Mouse (Mus musculus) embryo, embryonic 10 days (tissue): Measurements from ENCODE around the gene Mrps33.

Source experiments
- DNase-seq: peaks from one replicate; pipeline ENCODE4 v3.0.0-alpha.2; 2015; ENCODE audit warnings: low spot score

Mrps33 gene

GRCm38 (mm10) chr6:39810612-39811116, at the start of gene Mrps33:
Gene Mrps33, minus strand, starts transcription at chr6:39810988.
- peak; percentile 97 for DNase-seq

GRCm38 (mm10) chr6:39849667-39850066, 38.9 kb upstream of the Mrps33 start:
- DNase-seq = no peak

- DNase-seq = peak; percentile 27
These were observed 38.0 kb upstream of the Mrps33 start for GRCm38 (mm10) chr6:39848766-39849165.

- no peak for DNase-seq
These were observed 36.8 kb upstream of the Mrps33 start for GRCm38 (mm10) chr6:39847538-39847937.

- DNase-seq = no peak
These were observed 33.0 kb upstream of the Mrps33 start for GRCm38 (mm10) chr6:39843698-39844342.

GRCm38 (mm10) chr6:39828736-39829135, 17.9 kb upstream of the Mrps33 start:
- no peak for DNase-seq

GRCm38 (mm10) chr6:39821241-39821640, 10.5 kb upstream of the Mrps33 start:
- no peak for DNase-seq

- DNase-seq = no peak
These were observed 8.1 kb upstream of the Mrps33 start for GRCm38 (mm10) chr6:39818922-39819321.

DNA sequence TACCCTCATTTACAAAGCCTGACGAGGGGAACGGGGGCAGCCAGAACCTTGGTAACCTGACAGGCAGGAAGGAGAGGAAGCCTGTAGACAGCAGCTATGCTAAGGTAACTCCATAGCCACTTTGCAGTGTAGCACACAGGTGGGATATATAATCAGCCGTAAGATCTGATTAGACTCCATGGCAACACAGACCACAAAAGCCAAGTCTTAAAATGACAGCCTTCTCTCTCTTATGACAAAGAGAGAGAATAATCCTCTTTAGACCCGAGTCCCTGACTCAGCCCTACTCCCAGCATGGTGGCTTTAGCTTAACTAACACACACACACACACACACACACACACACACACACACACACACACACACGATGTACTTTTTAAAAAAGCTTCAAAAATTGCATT, 2.3 kb downstream of the Mrps33 start:
- no peak for DNase-seq

DNA sequence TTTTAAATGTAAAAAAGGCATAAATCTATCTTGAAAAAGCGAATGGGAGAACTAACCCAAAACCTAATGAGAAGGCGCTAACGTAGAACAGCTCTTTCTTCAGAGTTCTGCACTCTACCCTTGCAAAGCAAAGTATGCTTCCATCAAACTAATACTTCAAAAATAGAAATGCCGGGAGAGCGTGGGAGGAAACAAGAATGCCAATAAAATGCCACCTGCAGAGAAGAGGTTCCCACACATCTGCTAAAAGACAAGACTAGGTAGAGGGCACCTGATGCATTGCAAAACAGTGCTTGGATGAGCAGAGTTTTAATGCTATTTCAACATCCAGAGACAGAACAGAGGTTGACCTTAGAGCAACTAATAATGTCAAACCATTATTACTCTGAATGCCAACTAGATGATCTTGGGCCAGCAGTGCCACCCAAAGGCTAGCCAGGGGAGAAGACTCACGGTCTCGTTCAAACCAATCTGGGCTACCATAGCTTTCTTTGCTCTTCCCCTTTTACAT, 3.7 kb downstream of the Mrps33 start:
- no peak for DNase-seq

DNA sequence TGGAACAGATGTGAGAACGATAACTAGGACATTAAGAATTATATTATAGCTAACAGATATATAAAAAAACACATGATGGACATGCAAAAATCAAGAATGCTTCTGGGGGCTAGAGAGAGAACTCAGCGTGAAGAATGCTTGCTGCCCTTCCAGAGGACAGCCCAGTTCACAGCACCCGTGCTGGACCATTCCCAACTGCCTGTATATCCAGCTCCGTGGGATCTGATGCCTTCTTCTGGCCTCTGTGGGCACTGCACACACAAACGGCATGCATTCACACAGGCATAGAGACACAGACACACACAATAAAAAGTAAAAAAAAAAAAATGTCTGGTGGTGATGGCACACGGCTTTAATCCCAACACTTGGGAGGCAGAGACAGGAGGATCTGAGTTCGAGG, 4.5 kb downstream of the Mrps33 start:
- DNase-seq = no peak

DNA sequence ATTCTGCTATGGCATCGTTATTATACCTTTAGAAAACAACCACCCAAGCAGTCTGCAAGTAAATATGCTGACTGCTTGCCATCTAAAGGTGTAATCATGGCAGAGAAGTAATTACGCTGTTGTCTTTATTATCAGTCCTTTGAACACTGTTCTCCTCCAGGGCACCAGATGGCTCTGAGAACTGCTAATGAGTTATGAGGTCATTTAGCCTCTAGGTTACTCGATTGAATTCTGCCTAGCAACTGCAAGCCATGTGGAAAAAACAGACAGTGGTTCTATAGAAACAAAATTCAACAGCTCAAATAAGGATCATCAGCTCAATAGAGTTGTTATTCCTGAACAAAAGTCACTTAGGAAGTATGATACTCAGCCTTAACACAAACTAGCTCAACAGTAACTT, 4.9 kb downstream of the Mrps33 start:
- DNase-seq = peak; percentile 44

DNA sequence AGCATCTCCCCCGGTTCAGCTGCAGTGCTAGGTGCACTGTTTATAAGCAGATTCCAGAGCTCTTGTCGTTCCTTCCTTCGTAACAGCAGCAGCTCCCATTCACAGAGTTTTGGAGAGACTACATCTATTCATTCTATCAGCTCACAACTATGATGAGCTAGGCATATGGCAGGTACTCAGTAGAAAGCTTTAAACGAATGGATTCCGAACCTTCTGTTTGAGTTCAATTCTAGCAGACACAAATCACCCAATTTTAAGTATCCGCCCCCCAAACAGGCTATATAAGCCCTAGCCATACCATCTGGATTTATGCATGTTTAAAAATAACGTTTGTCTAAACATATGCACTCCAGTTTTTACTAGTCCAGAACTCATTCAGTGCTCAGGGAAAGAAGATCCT, 9.8 kb downstream of the Mrps33 start:
- no peak for DNase-seq

DNA sequence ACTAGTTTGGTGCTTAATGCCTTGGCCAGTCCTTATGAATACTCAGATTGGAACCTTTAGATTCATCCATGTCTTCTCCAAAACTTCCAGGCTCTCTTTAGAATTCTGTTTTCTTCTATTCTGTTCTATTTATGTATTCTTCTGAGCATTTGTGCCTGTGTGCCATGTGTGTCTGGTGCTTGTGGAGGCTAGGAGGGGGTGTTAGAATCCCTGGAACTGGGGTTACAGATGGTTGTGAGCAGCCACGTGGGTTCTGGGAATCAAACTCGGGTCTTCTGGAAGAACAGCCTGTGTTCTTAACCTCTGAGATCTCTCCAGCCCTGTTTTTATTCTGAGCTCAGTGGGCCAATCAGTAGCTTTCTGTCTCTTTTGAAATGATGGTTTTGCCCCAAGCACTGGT, 13.7 kb downstream of the Mrps33 start:
- DNase-seq = no peak

DNA sequence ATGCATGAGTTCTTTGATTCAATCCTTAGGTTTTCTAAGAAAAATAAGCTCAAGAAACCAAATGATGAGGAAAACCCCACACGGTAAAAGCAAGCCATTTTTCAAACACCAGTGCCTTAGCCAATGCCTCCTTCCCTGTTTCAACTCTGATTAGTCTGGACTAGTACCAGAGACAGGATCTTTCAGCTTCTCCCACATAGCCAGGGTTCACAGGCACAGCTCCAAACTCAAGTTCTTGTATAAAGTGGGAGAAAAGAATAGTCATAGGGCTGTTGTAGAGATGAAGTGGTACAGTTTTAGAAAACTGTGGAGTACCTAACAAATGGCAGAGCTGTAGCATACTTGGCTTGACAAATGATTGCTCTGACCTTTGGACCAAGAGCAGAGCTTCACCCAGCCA, 14.6 kb downstream of the Mrps33 start:
- no peak for DNase-seq

- no peak for DNase-seq
These were observed 19.0 kb downstream of the Mrps33 start for GRCm38 (mm10) chr6:39791806-39792205.

DNA sequence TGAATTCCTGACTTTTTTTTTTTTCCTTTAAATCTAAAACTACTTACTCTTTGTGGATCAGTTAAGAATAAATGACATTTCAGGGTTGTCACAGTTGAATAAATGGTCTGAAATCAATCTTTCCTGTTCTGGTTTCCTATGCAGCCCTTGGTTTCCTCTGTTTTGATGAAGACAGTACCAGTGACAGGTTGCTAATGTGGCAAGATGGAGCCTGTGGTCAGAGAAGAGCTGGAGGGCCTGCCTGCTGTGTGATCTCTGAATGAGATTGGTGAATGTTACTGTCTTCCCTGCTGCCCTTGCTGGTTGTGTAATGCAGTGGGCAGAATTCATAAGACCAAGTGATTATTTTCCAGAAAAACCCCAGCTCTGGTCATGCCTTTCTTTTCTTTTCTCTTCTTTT, 22.4 kb downstream of the Mrps33 start:
- no peak for DNase-seq

- DNase-seq = peak; percentile 60
These were observed 23.0 kb downstream of the Mrps33 start for GRCm38 (mm10) chr6:39787783-39788182.

- no peak for DNase-seq
These were observed 24.8 kb downstream of the Mrps33 start for GRCm38 (mm10) chr6:39785944-39786343.

GRCm38 (mm10) chr6:39783521-39783920, 27.3 kb downstream of the Mrps33 start:
- DNase-seq = no peak

DNA sequence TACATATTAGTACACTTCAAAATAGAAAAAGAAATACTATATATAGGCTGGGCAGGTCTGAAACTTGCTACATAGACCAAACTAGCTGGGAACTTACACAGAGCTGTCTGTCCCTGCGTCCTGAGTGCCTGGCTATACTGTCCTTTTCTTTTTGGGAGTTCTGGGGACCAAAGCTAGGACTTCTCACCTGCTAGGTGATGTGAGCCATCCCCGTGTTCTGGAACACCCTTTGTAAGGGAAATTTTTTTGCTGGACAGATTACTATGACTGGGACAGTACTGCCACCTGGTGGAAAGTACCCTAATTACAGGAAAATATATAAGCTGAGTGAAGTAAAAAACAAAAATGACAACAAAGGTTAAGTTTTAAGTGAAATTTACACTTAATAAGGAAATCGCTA, 28.2 kb downstream of the Mrps33 start:
- peak; percentile 65 for DNase-seq

DNA sequence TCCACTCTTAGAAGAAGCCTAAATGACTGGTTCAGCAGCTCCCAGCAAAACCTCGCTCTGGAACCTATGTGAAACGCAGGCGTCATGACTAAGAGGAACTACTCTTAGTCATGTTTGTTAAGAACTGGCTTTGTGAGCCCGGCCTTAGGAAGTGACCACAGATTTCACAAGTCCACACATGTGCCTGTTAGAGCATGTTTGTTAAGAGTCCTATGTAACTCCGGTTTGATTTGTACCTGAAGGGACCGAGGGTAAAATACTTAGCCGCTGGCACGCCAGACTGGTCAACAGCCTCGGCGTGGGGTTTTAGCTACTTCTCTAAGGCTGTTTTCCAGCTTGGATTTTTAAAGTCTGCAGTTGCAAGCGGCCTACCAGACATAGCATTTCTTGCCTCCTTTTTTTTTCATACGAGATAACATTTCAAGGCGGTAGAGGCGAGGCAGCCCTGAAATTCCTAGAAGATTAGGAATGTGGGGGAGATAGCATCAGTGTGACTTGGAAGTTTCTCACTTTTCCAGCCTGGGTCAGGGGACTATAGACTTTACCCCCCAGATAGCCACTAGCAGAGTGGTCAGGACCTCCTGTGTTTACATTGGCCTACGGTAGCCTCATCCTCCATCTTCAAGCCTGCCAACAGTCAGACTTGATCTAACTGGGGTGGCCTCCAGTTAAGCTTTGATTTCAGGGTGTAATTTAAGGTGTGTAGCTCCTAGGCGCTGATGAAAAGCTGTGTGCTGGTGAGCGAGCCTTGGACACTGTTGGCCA, 28.8 kb downstream of the Mrps33 start:
- peak; percentile 52 for DNase-seq
